Mouse (Mus musculus): ENCODE data around the gene Morn2. TPM values are rescaled to one million over a fixed set of nuclear protein-coding genes. Genes with fewer than 3 reads are reported as not detected.

Morn2 gene
- polyA plus RNA-seq (2014; fragmentation: Illumina TruSeq; extraction: RNeasy Lipid Tissue Mini Kit (QIAGEN cat#74804); ENCODE audit: low read depth, low replicate concordance) = 19.4 TPM

DNA sequence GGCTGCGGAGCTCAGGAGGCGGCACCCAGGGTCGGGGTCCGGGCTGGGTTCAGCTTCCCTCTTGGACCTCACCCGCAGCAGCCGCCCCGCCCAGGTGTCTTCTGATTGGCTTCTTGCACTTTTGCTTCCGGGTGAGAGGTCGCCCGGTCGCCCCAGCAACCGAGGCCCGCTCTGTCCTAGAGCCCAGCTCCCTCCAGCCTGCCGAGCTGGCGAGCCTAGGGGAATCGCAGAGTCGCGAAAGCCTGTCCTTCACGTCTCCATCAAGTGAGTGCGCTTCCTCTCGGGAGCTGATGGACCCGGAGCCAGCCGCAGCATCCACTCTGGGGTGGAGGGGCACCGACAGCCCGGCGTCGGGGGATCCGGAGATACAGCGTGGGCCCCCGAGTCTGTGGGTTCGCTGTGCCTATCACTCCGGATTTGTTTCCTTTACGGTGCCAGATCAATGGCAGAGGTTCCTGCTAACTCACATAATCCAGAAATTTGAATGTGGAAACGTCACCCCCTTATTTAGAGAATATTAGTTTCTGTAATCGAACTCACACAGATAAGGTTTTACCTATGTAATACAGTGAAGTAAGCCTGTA lies at the start of gene Morn2, which contains the start of gene Dhx57:
Morn2 (plus strand) TSS at position 130 of the 584 bp plus-strand sequence.
Dhx57 (minus strand) TSS at position 403 of the 584 bp plus-strand sequence.

DNA sequence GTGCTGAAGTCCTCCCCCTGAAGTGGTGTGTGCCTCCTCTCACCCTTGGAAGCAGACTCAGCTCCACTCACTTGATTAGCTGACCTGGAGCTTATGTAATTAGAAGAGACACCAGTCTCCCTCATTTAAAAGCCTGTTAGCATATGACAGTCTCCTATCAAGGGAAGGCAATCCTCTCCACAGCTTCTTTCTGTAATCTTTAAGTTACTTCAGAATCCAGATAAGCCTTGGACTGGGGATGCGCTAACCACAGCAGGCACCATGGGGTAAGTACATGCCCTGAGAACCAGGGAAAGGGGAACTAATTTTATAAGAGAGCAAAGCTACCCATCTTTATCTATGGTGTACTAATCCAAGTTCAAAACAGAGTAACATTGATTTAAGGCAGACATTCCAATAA lies 17.2 kb downstream of the Morn2 start, which contains the start of gene Arhgef33:
Arhgef33 (plus strand) TSS at position 157 of the 400 bp plus-strand sequence.

Other genes with a start within 250 kb of the Morn2 start
- gene Hnrnpll, start 227.9 kb upstream of the Morn2 start, polyA plus RNA-seq (2014; fragmentation: Illumina TruSeq; extraction: RNeasy Lipid Tissue Mini Kit (QIAGEN cat#74804); ENCODE audit: low read depth, low replicate concordance) = 100.0 TPM
- 16.7 TPM for gene Galm, start 162.7 kb upstream of the Morn2 start, polyA plus RNA-seq (2014; fragmentation: Illumina TruSeq; extraction: RNeasy Lipid Tissue Mini Kit (QIAGEN cat#74804); ENCODE audit: low read depth, low replicate concordance)
- gene Srsf7, start 82.9 kb upstream of the Morn2 start, polyA plus RNA-seq (2014; fragmentation: Illumina TruSeq; extraction: RNeasy Lipid Tissue Mini Kit (QIAGEN cat#74804); ENCODE audit: low read depth, low replicate concordance) = 251 TPM
- gene Ttc39d, start 82.7 kb upstream of the Morn2 start, polyA plus RNA-seq (2014; fragmentation: Illumina TruSeq; extraction: RNeasy Lipid Tissue Mini Kit (QIAGEN cat#74804); ENCODE audit: low read depth, low replicate concordance) = 0.29 TPM
- gene Gemin6, start 65.8 kb upstream of the Morn2 start, polyA plus RNA-seq (2014; fragmentation: Illumina TruSeq; extraction: RNeasy Lipid Tissue Mini Kit (QIAGEN cat#74804); ENCODE audit: low read depth, low replicate concordance) = 16.9 TPM
- gene Dhx57, start 273 bp downstream of the Morn2 start, polyA plus RNA-seq (2014; fragmentation: Illumina TruSeq; extraction: RNeasy Lipid Tissue Mini Kit (QIAGEN cat#74804); ENCODE audit: low read depth, low replicate concordance) = 14.0 TPM
- gene Arhgef33, start 17.2 kb downstream of the Morn2 start, polyA plus RNA-seq (2014; fragmentation: Illumina TruSeq; extraction: RNeasy Lipid Tissue Mini Kit (QIAGEN cat#74804); ENCODE audit: low read depth, low replicate concordance) = not detected
- not detected for gene Gm10190, start 83.3 kb downstream of the Morn2 start, polyA plus RNA-seq (2014; fragmentation: Illumina TruSeq; extraction: RNeasy Lipid Tissue Mini Kit (QIAGEN cat#74804); ENCODE audit: low read depth, low replicate concordance)
- 63.0 TPM for gene Sos1, start 190.2 kb downstream of the Morn2 start, polyA plus RNA-seq (2014; fragmentation: Illumina TruSeq; extraction: RNeasy Lipid Tissue Mini Kit (QIAGEN cat#74804); ENCODE audit: low read depth, low replicate concordance)

Measured in adrenal gland, adult 10 weeks (tissue).